Mouse (Mus musculus) B cell, adult 62 days (primary cell): ENCODE results near the gene Olfr122. TPM values are rescaled to one million over a fixed set of nuclear protein-coding genes. Genes with fewer than 3 reads are reported as not detected.

Experiments used
- total RNA-seq: library from RNA; stranded (reverse); gene quantifications from 4 replicates; pipeline ENCODE4 v1.2.4, GENCODE M21; 2023

The Olfr122 gene
- total RNA-seq: not detected in 4 replicates

GRCm38 (mm10) chr17:37768307-37768706 is at the start of gene Olfr122:
Gene Olfr122 (plus strand): TSS chr17:37768607.

DNA sequence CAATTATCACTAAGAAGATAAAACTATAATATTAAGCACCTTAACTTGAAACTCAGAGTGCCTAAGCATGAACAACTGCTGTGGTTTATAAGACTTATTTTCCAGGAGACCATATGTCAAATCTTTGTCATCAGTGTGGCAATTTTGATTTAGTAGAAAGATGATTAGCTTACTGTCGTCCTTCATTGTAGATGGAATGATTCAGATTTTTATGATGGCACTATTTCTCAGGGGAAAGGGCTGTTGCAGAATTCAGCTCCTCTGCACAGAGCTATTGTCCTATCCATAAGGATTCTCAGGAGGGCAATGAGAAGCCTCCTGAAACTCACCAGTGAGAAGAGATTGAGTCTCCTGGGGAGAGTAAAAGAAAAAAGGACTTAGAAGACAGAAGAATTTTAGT is 46.9 kb upstream of the Olfr122 start, which contains the start of gene Olfr120:
Gene Olfr120 (plus strand): TSS at position 301 of the 400 bp plus-strand sequence.

GRCm38 (mm10) chr17:37793229-37793628 is 24.8 kb downstream of the Olfr122 start, which contains the start of gene Olfr123:
Gene Olfr123 (plus strand): TSS chr17:37793529.

DNA sequence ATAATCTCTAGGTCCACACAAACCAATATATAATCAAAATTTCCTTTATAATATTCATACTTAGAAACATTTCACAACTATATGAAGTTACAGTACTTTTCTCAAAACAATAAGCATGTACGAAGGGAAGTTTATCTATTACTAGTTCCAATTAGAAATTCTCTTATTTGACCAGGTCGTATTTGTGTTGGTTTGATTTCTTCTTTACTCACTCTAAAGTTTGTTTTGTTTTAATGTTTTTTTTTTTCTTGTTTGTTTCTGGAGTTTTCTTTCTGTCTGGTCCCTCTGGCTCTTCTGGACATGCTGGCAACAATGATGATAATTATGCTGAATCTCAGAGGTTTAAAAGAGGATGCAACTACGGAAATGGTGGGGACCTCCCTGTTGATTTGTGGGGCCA is 31.2 kb downstream of the Olfr122 start, which contains the start of gene Olfr124:
Gene Olfr124 (plus strand): TSS at position 301 of the 400 bp plus-strand sequence.

Other genes starting within 250 kb of the Olfr122 start
- not detected in 4 replicates for gene Olfr112, start 199.2 kb upstream of the Olfr122 start, total RNA-seq
- not detected in 4 replicates for gene Olfr113, start 190.9 kb upstream of the Olfr122 start, total RNA-seq
- not detected in 4 replicates for gene Olfr114, start 175.9 kb upstream of the Olfr122 start, total RNA-seq
- not detected in 4 replicates for gene Olfr115, start 141.5 kb upstream of the Olfr122 start, total RNA-seq
- gene Olfr116, start 141.4 kb upstream of the Olfr122 start, total RNA-seq: not detected in 4 replicates
- not detected in 4 replicates for gene Olfr117, start 104.8 kb upstream of the Olfr122 start, total RNA-seq
- not detected in 4 replicates for gene Olfr118, start 101.6 kb upstream of the Olfr122 start, total RNA-seq
- not detected in 4 replicates for gene Olfr119, start 72.0 kb upstream of the Olfr122 start, total RNA-seq
- gene Olfr120, start 46.8 kb upstream of the Olfr122 start, total RNA-seq: not detected in 4 replicates
- gene Olfr121, start 19.8 kb upstream of the Olfr122 start, total RNA-seq: not detected in 4 replicates
- not detected in 4 replicates for gene Olfr123, start 24.9 kb downstream of the Olfr122 start, total RNA-seq
- not detected in 4 replicates for gene Olfr124, start 31.3 kb downstream of the Olfr122 start, total RNA-seq
- not detected in 4 replicates for gene Olfr125, start 64.3 kb downstream of the Olfr122 start, total RNA-seq
- gene Olfr126, start 78.9 kb downstream of the Olfr122 start, total RNA-seq: not detected in 4 replicates
- not detected in 4 replicates for gene Olfr127, start 131.8 kb downstream of the Olfr122 start, total RNA-seq
- gene Olfr128, start 151.9 kb downstream of the Olfr122 start, total RNA-seq: not detected in 4 replicates
- gene Olfr761, start 184.5 kb downstream of the Olfr122 start, total RNA-seq: not detected in 4 replicates